Mouse (Mus musculus): Measurements from ENCODE around the gene Naa50.

Gene Naa50

GRCm38 (mm10) chr16:44141483-44141882 lies 1.9 kb downstream of the Naa50 start:
- DNase-seq, result no peak

DNA sequence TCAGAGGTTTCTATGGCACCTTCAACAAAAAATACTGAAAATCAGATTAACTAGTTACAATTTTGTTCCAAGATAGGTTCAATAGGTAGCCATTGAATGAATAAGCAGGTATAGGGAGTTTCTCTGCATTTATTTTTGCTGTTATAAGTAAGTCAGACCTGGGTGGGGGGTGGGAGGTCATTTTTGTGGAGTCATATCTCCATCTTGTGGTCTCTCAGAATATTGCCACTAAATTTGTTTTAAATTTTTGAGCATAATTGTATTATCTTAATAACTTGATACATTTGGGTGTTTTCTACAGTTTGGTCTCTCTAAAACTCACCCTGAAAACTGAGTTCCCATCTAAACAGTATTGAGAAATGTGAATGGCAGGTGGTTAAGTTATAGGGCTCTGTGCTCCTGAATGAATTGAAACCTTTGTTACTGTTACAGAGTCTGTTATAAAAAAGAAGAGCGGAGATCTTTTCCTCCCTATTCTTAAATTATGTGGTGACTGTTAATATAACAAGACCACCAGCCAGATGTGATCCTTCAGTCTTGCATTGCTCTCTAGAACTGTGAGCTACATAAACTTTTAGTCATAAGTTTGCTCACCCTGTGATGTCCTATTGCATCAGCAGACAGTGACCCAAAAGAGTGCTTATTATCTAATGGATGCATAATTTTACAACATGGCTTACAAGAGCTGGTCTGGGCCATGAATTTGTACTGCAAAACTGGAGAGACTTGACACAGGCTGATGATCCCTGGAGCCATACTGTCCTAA lies 9.6 kb downstream of the Naa50 start:
- no peak for DNase-seq

DNA sequence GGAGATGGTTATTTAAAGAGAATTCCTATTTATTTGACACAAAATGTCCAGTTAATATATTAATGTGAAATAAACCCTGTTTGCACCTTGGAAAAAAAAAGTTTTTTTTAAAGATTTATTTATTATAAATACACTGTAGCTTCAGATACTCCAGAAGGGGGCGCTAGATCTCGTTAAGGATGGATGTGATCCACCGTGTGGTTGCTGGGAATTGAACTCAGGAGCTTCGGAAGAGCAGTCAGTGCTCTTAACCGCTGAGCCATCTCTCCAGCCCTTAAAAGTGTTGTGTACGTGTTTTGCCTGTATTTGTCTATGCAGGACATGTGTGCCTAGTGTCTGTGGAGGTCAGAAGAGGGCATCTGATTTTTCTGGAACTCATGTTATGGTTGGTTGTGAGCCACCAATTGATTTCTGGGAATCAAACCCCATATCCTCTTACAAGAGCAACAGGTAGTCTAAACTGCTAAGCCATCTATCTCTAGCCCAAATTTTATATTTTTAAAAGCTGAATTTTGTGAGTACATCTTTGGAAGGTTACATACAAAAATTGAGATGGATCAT lies 14.9 kb downstream of the Naa50 start:
- DNase-seq, result no peak

DNA sequence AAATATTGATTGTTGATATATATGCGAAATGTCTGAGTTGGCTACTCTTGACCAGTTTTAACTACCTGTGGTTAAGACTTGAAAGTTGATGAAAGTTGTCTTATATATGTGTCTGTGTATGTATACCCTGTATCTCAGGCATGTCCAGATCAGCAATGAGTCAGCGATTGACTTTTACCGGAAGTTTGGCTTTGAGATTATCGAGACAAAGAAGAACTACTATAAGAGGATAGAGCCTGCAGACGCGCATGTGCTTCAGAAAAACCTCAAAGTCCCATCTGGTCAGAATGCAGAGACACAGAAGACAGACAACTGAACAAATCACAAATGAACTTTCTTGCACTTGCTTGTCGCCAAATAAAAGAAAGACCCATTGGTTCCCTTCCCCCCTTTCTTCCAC lies 19.7 kb downstream of the Naa50 start:
- DNase-seq, result no peak

- no peak for DNase-seq
Measured at GRCm38 (mm10) chr16:44163831-44164230, 24.2 kb downstream of the Naa50 start.

DNA sequence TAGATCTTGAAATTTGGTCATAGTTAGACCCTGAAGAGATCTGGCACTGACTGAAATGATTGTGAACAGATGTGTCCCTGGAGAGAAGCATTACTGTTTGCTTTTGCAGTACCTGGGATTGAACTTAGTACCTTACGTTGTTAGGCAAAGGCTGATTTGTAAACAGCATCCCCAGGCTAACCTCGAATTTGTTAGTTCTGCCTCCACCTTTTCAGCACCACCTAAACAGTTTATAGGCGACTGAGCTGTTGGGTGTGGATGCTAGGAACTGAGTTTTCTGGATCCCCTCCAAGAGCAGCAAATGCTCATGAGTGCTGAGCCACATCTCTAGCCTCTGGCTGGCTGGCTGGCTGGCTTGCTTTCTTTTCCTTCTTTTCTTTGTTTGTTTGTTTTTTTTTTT lies 25.6 kb downstream of the Naa50 start:
- DNase-seq, result no peak

DNA sequence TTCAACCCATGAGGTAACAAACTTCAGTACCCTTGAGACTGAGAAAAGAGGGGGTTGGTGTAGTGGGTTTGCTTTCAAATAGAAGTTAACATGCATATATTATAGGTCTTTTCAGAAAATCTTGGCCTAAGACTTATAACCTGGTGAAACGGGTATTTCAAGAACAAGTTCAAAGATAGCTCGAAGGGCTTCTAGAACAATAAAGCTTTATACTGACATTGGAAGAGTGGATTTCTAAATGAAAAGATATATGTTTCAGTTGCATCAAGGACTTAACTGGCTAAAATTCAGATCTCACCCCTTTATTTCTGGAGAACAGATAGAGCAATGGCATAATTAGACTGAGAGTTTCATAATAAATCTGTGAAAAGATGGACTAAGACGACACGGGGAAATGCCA lies 29.4 kb downstream of the Naa50 start:
- no peak for DNase-seq

- peak; percentile 98 for DNase-seq
Measured at GRCm38 (mm10) chr16:44172297-44173154, 32.9 kb downstream of the Naa50 start.

GRCm38 (mm10) chr16:44173155-44173941 lies 33.7 kb downstream of the Naa50 start, which contains the start of gene Usf3:
TSS of gene Usf3 (plus strand) at chr16:44173246.
- DNase-seq, result peak; percentile 79

DNA sequence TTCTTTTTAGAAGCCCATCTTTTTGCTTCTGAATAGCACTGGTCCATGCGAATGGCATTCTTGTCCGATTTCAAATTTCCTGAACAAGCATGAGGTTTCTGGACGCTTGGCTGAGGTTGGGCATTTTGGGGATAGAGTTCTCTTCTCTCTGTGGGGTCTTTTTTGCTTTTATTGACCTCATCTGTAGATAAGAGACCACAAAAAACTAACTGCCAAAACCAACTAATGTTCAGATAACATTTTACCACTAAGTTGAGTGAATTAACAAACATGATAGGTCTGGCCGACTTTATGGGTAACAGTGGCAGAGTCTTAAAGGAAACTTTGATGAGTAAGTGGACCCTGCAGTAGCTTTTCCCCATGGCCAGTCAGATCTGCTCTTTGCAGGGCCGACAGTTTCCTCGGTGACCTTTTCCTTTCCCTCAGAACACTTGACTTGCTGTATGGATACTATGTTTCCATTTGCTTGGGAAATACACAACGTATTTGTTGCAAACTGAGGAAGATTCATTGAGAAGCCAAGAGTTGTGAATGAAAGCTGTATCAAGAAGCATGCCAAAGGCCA lies 34.4 kb downstream of the Naa50 start:
- no peak for DNase-seq

DNA sequence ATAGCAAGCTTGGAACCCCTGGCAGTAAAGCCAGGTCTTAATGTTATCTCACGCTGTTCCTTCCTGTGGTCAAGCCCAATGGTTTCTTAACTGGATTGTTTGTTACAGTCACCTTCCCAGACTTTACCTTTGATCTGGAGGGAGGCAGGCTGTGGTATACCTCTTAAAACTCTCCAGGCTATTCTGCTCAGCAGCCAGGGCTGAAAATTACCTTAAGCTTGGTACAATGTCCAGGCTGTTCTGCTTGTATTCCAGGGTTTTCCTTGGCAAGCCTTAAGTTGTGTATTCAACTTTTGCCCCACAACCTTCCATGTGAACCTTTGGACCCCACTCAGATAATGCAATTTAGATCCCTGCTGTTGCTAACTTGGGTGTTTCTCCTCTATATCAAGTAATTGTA lies 35.4 kb downstream of the Naa50 start:
- no peak for DNase-seq

DNA sequence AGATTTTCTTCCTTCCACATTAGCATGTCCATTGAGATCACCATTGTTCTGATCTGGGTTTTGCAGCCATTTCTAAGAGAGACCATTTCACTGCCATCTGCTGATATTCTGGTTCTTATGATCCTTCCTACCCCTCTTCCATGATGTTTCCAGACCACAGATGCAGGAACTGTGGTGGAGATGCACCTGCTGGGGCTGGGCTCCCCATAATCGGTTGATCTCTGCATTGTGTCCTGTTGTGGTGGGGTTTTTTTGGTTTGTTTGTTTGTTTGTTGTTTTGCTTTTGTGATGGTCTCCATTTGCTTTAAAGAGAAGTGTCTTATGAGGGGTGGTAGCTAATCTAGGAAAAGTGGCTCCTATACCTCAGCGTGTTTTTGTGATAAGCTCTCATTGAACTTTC lies 36.9 kb downstream of the Naa50 start:
- no peak for DNase-seq

DNA sequence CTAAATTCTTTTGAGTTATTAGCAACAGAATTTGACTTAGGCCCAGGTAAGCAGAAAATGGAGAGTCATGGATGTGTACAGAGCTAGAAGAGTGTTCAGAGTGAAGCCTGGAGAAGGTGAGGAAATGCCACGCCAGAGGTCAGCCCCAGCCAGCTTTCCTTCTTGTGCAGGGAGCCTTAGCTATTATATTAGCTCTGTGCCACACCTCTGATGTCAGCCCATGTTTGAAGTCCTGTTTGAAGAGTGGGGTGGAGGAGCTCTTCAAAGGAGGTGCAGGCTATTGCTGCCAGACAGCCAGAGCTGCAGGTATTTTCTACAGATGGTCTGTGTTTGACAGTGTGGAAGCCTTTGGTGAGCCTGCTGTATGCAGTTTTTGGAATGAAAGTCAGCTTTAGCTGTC lies 38.9 kb downstream of the Naa50 start:
- no peak for DNase-seq

DNA sequence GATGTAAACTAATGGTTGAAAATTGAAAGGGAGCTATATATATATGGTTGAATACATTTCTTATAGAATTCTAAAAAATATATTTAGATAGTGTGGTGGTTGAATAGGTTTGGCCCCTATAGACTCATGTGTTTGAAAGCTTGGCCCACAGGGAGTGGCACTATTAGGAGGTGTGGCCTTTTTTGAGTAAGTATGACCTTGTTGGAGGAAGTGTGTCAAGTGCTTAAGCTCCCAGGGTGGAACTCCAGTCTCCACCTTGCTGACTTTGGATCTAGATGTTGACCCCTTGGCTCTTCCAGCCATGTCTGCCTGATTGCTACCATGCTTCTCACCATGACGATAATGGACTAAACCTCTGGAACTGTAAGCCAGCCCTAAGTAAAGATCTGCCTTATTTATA lies 43.0 kb downstream of the Naa50 start:
- no peak for DNase-seq

DNA sequence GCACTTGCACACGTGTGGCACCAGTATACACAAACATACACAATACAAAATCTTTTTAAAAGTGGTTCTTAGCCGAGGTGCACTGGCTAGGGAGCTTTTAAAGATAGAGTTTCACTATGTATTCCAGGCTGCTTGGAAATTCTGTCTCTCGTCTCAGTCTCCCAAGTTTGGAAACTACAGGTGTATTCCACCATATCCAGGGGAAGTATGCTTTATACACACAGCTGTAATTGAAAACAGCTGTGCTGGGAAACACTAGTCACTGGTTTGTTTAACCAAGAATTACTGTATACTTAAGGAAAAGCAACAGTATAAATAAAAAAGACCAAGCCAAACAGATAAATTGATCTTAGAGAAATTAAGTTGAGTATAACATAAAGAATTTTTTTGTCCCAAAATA lies 45.1 kb downstream of the Naa50 start:
- DNase-seq, result no peak

DNA sequence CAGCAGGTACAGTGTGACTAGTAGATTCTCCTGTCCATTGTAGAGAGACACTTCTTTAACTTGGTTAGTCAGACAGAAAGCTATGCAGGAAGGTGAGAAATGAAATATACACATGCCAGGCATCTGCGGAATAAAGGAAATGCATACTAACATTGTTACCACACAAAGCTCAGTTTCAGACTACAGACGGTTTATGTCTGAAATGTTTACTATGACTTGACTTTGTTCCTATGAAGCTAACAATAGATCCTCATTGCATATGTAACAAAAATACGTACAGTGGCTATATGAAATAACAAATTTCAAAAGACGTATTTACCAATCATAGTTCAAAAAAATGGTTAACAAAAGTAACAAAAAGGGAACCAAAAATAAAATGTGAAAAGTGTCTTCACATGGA lies 47.5 kb downstream of the Naa50 start:
- no peak for DNase-seq

DNA sequence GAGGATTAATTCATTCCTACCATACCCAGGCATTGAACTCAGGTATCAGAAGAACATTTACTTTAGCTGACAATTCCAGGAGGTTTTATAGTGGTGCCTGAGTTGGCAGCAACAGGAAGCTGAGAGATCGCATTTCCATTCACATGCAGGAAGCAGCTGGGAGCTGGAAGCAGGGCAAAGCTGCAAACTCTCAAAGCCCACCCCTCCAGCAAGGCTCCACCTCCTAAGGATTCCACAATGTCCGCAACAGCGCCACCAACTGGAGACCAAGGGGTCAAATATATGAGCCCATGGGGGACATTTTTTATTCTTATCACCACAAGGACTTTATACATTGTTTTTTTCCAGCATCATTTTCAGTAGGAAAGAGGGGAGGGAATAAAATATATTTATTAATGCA lies 49.1 kb downstream of the Naa50 start:
- DNase-seq, result no peak

- no peak for DNase-seq
Measured at GRCm38 (mm10) chr16:44190032-44190431, 50.4 kb downstream of the Naa50 start.

GRCm38 (mm10) chr16:44190968-44191367 lies 51.3 kb downstream of the Naa50 start:
- no peak for DNase-seq

- no peak for DNase-seq
Measured at GRCm38 (mm10) chr16:44199066-44199703, 59.6 kb downstream of the Naa50 start.

GRCm38 (mm10) chr16:44200146-44200545 lies 60.5 kb downstream of the Naa50 start:
- DNase-seq, result no peak

DNA sequence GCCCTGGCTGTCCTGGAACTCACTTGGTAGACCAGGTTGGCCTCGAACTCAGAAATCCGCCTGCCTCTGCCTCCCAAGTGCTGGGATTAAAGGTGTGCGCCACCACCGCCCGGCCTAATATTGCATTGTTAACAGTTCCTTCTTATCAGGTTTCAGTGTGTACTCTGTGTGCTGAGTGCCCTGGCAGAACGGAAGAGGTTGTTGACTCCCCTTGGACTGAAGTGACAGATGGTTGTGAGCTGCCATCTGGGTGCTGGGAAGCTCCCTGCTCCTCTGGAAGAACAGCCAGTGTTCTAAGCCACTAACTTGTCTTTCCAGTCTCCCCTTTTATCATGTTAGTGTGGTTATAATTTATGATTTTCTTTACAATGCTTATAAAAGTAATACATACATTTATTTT lies 64.7 kb downstream of the Naa50 start:
- no peak for DNase-seq

All from thymus, postnatal 14 days (tissue).